Mouse (Mus musculus) stomach, embryonic 14.5 days (tissue): Measurements from ENCODE around the gene Dock9. TPM values are rescaled to one million over a fixed set of nuclear protein-coding genes. Genes with fewer than 3 reads are reported as not detected.

Source experiments
- ATAC-seq: fragments of 200-750 bp; cut with Nextera tagmentation; 2 replicates; pipeline ENCODE4 v1.8.0; 2017; ENCODE audit warnings: low read depth, moderate TSS enrichment; ENCODE audit not compliant: insufficient number of reproducible peaks, insufficient read depth, low FRiP score
- H3K27ac ChIP-seq: fragments of 300-500 bp; sonication (generic); 2 replicates; pipeline ENCODE4 v1.5.1; 2014; ENCODE audit warnings: mild to moderate bottlenecking, low read length, moderate library complexity, mixed read lengths
- H3K27me3 ChIP-seq: fragments of 300-500 bp; sonication (generic); 2 replicates; pipeline ENCODE4 v1.6.1; 2014; ENCODE audit warnings: low read length, control low read depth, mixed read lengths; ENCODE audit not compliant: control insufficient read depth, insufficient read depth
- H3K36me3 ChIP-seq: fragments of 300-500 bp; sonication (generic); 2 replicates; pipeline ENCODE4 v1.6.1; 2014; ENCODE audit warnings: mild to moderate bottlenecking, control low read depth, low read length, moderate library complexity, mixed read lengths; ENCODE audit not compliant: control insufficient read depth, insufficient read depth
- H3K4me1 ChIP-seq: fragments of 300-500 bp; sonication (generic); 2 replicates; pipeline ENCODE4 v1.6.1; 2014; ENCODE audit warnings: low read length, control low read depth, mixed read lengths; ENCODE audit not compliant: control insufficient read depth, insufficient read depth
- H3K4me2 ChIP-seq: fragments of 300-500 bp; sonication (generic); replicated peaks from 2 replicates; pipeline ENCODE4 v1.6.1; 2014; ENCODE audit warnings: low read depth, low read length, control low read depth
- H3K4me3 ChIP-seq: fragments of 300-500 bp; sonication (generic); 2 replicates; pipeline ENCODE4 v1.5.1; 2014; ENCODE audit warnings: low read depth, low read length, control low read depth
- H3K9ac ChIP-seq: fragments of 300-500 bp; sonication (generic); replicated peaks from 2 replicates; pipeline ENCODE4 v1.6.1; 2014; ENCODE audit warnings: low read depth, mild to moderate bottlenecking, control low read depth, low read length, moderate library complexity, mixed read lengths
- H3K9me3 ChIP-seq: fragments of 300-500 bp; sonication (generic); 2 replicates; pipeline ENCODE4 v1.6.1; 2016; ENCODE audit warnings: low read depth, low read length, control low read depth; ENCODE audit not compliant: control insufficient read depth
- WGBS: fragments of 180-500 bp; shearing (Covaris S2); extraction: QIAGEN DNeasy Blood & Tissue Kit; methylation state at CpG from one replicate; pipeline ENCODE4 v1.1.7; 2014; 5-methylcytosine and 5-hydroxymethylcytosine counted together
- polyA plus RNA-seq: library from polyadenylated mRNA; unstranded; fragments of >200 nt; fragmentation: Nextera tagmentation; extraction: Ambion mirVana; gene quantifications from 2 replicates; pipeline ENCODE4 v1.2.1, GENCODE M21; 2014

Gene Dock9
- polyA plus RNA-seq, 1 experiment from 2014 or later = 28.0 TPM

DNA sequence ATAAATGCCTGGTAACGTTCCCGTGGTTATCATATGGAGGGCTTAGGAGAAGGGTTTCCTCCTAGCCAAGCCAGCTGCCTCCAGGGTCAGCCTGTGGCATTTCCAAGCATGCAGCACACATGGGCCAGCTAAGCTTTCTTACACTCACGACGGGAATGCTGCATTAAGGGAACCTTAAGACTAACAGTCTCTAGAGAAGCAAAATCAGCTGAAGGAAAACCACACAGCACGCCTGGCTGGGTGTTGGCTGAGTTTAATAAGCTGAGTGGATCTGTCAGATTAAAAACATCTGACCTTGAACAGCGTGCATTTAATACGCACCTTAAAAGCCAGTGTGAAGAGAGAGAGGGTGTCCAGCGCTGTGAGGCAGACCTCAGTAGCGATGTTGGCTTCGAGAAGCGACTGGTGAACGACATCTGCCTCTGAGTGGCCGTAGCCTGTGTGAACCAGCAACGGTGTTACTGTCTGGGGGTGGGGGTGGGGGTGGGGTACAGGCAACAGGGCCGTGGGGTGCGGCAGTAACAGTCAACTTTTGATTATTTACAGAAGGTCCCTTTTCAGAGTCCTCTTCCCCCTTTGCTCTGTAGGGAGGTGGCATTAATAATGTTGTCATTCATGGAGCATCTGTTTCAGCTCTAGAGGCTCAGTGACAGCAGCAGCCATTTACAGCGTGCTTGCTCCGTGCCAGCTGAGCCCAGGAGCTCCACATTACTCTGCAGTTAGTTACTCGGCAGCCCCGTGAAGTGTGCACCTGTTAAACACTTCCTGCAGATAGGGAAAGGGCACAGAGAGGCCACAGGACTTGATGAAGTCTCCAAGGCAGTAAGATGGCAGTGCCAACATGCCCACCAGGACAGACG is 211.5 kb downstream of the Dock9 start:
- no peak overlapping the region for H3K27ac ChIP-seq
- H3K4me2 ChIP-seq = no peak overlapping the region
- H3K9ac ChIP-seq = no peak overlapping the region
- no peaks in the 10 kb centered on the region for H3K9me3 ChIP-seq
- peaks cover 11% of the 10 kb centered on the region for H3K36me3 ChIP-seq
- 0 out of 2 replicates have a peak, but pooled peaks cover 9% of the 10 kb centered on the region for H3K4me1 ChIP-seq
- H3K4me3 ChIP-seq = no peak overlapping the region
- no peak for ATAC-seq
- no peaks in the 10 kb centered on the region for H3K27me3 ChIP-seq
- 33% methylated on average over 21 of the region's 21 CpGs for WGBS

DNA sequence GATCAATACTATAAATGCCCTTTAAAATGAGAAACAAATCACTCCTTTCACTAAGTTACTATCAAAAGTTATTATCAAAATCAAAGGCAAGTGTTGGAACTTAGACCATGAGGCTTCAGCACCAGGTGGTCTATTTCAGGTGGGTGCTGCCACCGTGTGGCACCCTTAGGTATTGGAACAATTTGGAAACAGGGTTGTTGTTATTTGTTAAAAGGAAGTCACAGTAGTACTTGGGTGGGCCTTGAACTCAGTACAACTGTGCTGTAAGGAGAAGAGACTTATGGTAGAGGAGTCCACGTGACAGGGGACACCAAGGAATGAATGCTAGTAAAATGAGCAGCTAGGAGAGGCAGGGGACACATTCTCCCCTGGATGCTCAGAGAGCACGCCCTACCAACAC is 218.6 kb downstream of the Dock9 start:
- ATAC-seq = no peak
- H3K9me3 ChIP-seq = no peaks in the 10 kb centered on the region
- no peak overlapping the region for H3K27ac ChIP-seq
- no peak overlapping the region for H3K9ac ChIP-seq
- WGBS = 45% methylated on average over 3 of the region's 3 CpGs
- no peaks in the 10 kb centered on the region for H3K27me3 ChIP-seq
- no peaks in the 10 kb centered on the region for H3K4me1 ChIP-seq
- no peak overlapping the region for H3K4me3 ChIP-seq
- no peak overlapping the region for H3K4me2 ChIP-seq
- H3K36me3 ChIP-seq = peaks cover 31% of the 10 kb centered on the region

DNA sequence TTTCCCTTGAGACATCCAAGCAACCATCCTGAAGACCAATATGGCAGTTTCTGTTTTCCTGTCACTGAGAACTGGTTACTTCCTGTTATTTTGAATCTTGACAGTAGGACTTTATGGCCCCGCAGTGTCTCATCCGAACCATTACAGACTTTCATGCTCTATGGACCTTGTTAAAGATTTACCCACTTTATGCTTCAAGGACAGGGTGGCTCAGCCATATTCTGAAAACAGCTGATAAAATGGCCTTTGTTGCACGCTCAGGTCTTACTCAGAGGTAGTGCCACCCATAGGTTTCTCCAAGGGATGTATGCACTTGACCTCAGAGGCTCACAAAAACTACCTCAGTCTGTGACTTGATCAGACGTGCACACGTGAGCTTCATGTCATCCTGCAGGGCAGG is 224.2 kb downstream of the Dock9 start:
- no peak for ATAC-seq
- H3K4me3 ChIP-seq = no peak overlapping the region
- no peaks in the 10 kb centered on the region for H3K4me1 ChIP-seq
- no peaks in the 10 kb centered on the region for H3K9me3 ChIP-seq
- H3K27ac ChIP-seq = no peak overlapping the region
- H3K9ac ChIP-seq = no peak overlapping the region
- no peak overlapping the region for H3K4me2 ChIP-seq
- peaks cover 11% of the 10 kb centered on the region; the same call in 1 of the 2 replicates for H3K36me3 ChIP-seq
- 83% methylated on average over 5 of the region's 5 CpGs for WGBS
- H3K27me3 ChIP-seq = no peaks in the 10 kb centered on the region

DNA sequence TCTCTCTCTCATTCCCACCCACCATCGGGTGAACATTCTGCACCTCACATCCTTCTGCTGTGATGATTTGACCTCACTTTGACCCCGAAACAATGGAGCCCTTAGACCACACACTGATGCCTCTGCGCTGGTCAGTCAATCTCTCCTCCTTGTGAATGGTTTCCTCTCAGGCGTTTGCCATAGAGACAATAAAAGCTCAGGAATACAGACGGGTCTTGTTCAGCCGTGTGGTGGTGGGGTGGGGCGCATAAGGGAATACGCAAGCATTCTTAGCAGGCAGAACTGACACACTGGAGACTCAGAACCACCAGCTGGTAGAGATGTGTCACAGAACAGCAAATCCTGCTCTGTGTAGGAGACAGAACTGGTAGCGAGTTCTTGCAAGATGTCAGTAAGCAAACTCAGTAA is 230.8 kb downstream of the Dock9 start:
- H3K9ac ChIP-seq = no peak overlapping the region
- 0 out of 2 replicates have a peak, but pooled peaks have one; percentile 37 for ATAC-seq
- no peak overlapping the region for H3K27ac ChIP-seq
- H3K4me2 ChIP-seq = no peak overlapping the region
- no peak overlapping the region for H3K4me3 ChIP-seq
- no peaks in the 10 kb centered on the region for H3K27me3 ChIP-seq
- 43% methylated on average over 9 of the region's 9 CpGs for WGBS
- H3K4me1 ChIP-seq = no peaks in the 10 kb centered on the region
- no peaks in the 10 kb centered on the region for H3K9me3 ChIP-seq
- no peaks in the 10 kb centered on the region for H3K36me3 ChIP-seq

DNA sequence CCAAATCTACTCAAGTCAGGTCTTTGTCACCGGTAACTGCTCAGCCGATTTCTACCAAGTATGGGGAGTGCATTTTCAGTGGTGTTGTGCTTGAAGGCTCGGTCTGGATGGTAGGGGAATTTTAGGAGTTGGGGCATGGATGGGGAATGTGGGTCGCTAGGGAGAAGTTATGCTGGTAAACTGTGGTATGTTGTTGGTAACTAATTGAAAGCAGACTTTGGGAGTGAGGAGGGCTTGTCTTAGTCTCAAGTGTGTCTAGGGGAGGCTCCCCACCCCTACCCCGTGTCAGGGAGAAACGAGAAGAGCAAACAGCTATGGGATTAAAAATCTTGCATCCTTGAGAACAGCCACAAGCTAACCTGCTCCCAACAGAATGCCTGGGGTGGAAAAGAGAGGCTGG is 231.7 kb downstream of the Dock9 start:
- H3K4me3 ChIP-seq = no peak overlapping the region
- no peak for ATAC-seq
- 67% methylated on average over 6 of the region's 6 CpGs for WGBS
- H3K9ac ChIP-seq = no peak overlapping the region
- no peak overlapping the region for H3K27ac ChIP-seq
- no peak overlapping the region for H3K4me2 ChIP-seq
- no peaks in the 10 kb centered on the region for H3K27me3 ChIP-seq
- peaks cover 3% of the 10 kb centered on the region; the same call in 1 of the 2 replicates for H3K36me3 ChIP-seq
- H3K9me3 ChIP-seq = no peaks in the 10 kb centered on the region
- H3K4me1 ChIP-seq = no peaks in the 10 kb centered on the region

DNA sequence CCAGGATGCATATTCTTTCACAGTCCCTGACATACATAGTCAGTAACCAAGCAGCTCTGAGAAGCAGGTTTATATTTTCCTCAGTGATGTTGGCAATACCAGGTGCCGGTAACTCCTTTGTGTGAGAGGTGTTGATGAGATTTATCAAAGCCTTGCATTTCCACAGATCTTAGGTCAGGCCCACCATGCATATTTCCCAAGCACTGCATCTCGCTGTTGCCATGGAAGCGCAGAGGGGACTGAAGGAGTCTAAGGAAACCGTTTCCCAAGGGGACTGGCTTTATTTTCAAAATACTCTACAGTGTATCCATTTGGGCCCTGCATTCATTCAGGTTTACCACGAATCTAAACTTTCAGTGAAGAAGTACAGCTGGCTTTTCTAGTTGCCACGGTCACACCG is 233.0 kb downstream of the Dock9 start:
- 51% methylated on average over 7 of the region's 7 CpGs for WGBS

DNA sequence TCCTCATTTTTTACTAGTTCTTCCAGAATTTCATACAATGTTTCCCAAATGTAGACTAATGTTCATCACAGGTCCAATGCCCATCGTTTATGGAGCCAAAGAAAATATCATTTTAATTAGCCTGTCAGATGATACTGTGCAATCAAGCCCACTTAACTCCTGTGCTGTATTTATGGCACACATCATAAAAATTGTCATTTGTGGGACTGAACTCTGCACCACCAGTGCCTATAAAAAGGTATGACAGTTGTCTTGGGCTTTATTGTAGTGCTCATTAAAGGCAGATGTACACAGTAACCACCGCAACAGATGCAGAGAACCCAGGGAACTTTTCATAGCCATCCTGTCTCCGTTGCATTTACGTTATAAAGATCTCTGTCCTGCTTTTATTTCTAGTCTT is 233.7 kb downstream of the Dock9 start:
- Histone ChIP-seq H3K9ac (no peak overlapping the region), H3K4me1 (no peaks in the 10 kb centered on the region), H3K4me3 (no peak overlapping the region), H3K36me3 (peaks cover 8% of the 10 kb centered on the region; the same call in 1 of the 2 replicates), H3K27ac (no peak overlapping the region), H3K27me3 (no peaks in the 10 kb centered on the region), H3K9me3 (no peaks in the 10 kb centered on the region), H3K4me2 (no peak overlapping the region)
- 90% methylated on average over 4 of the region's 4 CpGs for WGBS
- ATAC-seq = no peak

More for the DNA sequence above, 233.0 kb downstream of the Dock9 start:
- H3K4me2 ChIP-seq = no peak overlapping the region
- no peaks in the 10 kb centered on the region for H3K9me3 ChIP-seq
- no peak overlapping the region for H3K27ac ChIP-seq
- H3K36me3 ChIP-seq = peaks cover 8% of the 10 kb centered on the region; the same call in 1 of the 2 replicates
- ATAC-seq = no peak
- no peaks in the 10 kb centered on the region for H3K4me1 ChIP-seq
- no peak overlapping the region for H3K9ac ChIP-seq
- H3K4me3 ChIP-seq = no peak overlapping the region
- no peaks in the 10 kb centered on the region for H3K27me3 ChIP-seq

DNA sequence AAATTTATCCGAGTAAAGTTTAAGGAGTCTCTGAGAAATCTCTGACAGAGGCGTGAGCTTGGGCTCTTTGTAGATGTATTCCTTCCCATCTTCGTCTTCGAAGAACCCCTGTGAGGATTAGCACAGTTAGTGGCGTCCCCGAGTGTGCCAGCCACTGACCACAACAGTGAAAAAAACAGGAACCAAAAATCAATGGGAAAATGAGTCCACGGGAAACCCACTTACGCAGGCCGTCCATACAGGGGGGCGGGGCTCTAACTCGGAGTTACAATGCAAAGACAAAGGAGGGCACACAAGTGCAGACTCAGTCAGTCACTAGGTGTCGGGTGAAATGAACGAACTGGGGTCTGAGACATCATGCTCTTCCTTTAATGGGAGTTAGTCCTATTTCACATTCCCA is 238.6 kb downstream of the Dock9 start:
- no peak for ATAC-seq
- no peaks in the 10 kb centered on the region for H3K9me3 ChIP-seq
- H3K4me3 ChIP-seq = no peak overlapping the region
- H3K4me1 ChIP-seq = no peaks in the 10 kb centered on the region
- H3K27me3 ChIP-seq = no peaks in the 10 kb centered on the region
- H3K36me3 ChIP-seq = peaks cover 15% of the 10 kb centered on the region; the same call in 1 of the 2 replicates
- no peak overlapping the region for H3K27ac ChIP-seq
- no peak overlapping the region for H3K9ac ChIP-seq
- WGBS = 87% methylated on average over 13 of the region's 13 CpGs
- H3K4me2 ChIP-seq = no peak overlapping the region
